Mouse (Mus musculus) neural tube, embryonic 11.5 days (tissue): ENCODE measurements around the gene Hist1h2ah. TPM values are rescaled to one million over a fixed set of nuclear protein-coding genes. Genes with fewer than 3 reads are reported as not detected.
"Not testable (repeated sequence)": the region's sequence is repeated elsewhere in the genome, so short reads cannot be mapped to it uniquely, and the experiment has no call there.

Source experiments
- ATAC-seq: fragments of 200-750 bp; cut with Nextera tagmentation; 2 replicates; pipeline ENCODE4 v1.8.0; 2017; ENCODE audit warnings: moderate number of reproducible peaks, mild to moderate bottlenecking, moderate TSS enrichment, moderate library complexity; ENCODE audit not compliant: insufficient read depth, low FRiP score, low TSS enrichment
- DNase-seq: peaks from one replicate; pipeline ENCODE4 v3.0.0-alpha.2; 2015; ENCODE audit warnings: low spot score
- H3K27ac ChIP-seq: fragments of 300-500 bp; sonication (generic); 2 replicates; pipeline ENCODE4 v1.5.1; 2014; ENCODE audit warnings: low read depth, mild to moderate bottlenecking, low read length
- H3K27me3 ChIP-seq: fragments of 300-500 bp; sonication (generic); 2 replicates; pipeline ENCODE4 v1.6.1; 2014; ENCODE audit warnings: mild to moderate bottlenecking, low read length, mixed read lengths; ENCODE audit not compliant: control insufficient read depth, insufficient read depth
- H3K36me3 ChIP-seq: fragments of 300-500 bp; sonication (generic); 2 replicates; pipeline ENCODE4 v1.6.1; 2014; ENCODE audit warnings: mild to moderate bottlenecking, low read length, moderate library complexity, mixed read lengths; ENCODE audit not compliant: control insufficient read depth, insufficient read depth
- H3K4me1 ChIP-seq: fragments of 300-500 bp; sonication (generic); 2 replicates; pipeline ENCODE4 v1.6.1; 2014; ENCODE audit warnings: low read length, mixed read lengths; ENCODE audit not compliant: control insufficient read depth, insufficient read depth
- H3K4me2 ChIP-seq: fragments of 300-500 bp; sonication (generic); 2 replicates; pipeline ENCODE4 v1.6.1; 2014; ENCODE audit warnings: low read depth, mild to moderate bottlenecking, moderate library complexity
- H3K4me3 ChIP-seq: fragments of 300-500 bp; sonication (generic); 2 replicates; pipeline ENCODE4 v1.5.1; 2014; ENCODE audit warnings: low read depth, low read length
- H3K9ac ChIP-seq: fragments of 300-500 bp; sonication (generic); 2 replicates; pipeline ENCODE4 v1.6.1; 2014; ENCODE audit warnings: mild to moderate bottlenecking, low read length
- H3K9me3 ChIP-seq: fragments of 300-500 bp; sonication (generic); 2 replicates; pipeline ENCODE4 v1.6.1; 2016; ENCODE audit warnings: low read length; ENCODE audit not compliant: control insufficient read depth
- WGBS: fragments of 180-500 bp; shearing (Covaris S2); extraction: QIAGEN DNeasy Blood & Tissue Kit; methylation state at CpG from one replicate; pipeline ENCODE4 v1.1.7; 2014; 5-methylcytosine and 5-hydroxymethylcytosine counted together
- polyA plus RNA-seq: library from polyadenylated mRNA; unstranded; fragments of >200 nt; fragmentation: Nextera tagmentation; extraction: Ambion mirVana; gene quantifications from 2 replicates; pipeline ENCODE4 v1.2.1, GENCODE M21; 2014

Gene Hist1h2ah
- polyA plus RNA-seq = 6.6 and 16.2 TPM in 2 replicates

GRCm38 (mm10) chr13:22035267-22036148 lies at the start of gene Hist1h2ah, which contains the start of gene Hist1h2bk:
Gene Hist1h2ah, minus strand, starts transcription at chr13:22035568.
Gene Hist1h2bk, plus strand, starts transcription at chr13:22035870.
- WGBS = 0% methylated on average over 21 of the region's 69 CpGs
- ATAC-seq = peak; percentile 97
- H3K4me3 ChIP-seq = peak within 1 kb of the TSS; percentile 21

DNA sequence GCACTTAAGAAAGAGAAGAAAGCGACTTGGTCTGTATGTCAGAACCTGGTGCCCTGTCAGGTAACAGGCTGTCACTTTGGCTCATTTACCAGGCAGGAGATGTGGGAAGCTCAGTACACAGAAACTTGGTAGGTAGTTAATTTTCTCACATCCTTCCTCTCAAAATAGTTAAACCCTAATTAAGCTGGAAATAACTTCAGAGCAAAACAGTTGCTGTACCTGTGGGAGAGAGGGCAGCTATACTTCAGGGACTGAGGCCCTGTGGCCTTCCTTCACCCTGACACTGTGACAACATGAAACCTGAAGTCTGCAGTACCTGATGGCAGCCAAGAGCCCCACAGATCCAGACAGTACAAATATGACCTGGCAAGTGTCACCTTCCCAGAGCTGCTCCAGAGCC lies 48.8 kb upstream of the Hist1h2ah start, which contains the start of gene Vmn1r188:
Vmn1r188 (plus strand) TSS at position 301 of the 400 bp plus-strand sequence.
- not testable (repeated sequence) for H3K4me1 ChIP-seq, H3K36me3 ChIP-seq, ATAC-seq, H3K4me3 ChIP-seq, H3K27me3 ChIP-seq, H3K4me2 ChIP-seq, H3K9ac ChIP-seq, H3K9me3 ChIP-seq, DNase-seq, H3K27ac ChIP-seq
- WGBS = 81% methylated on average over 1 of the region's 1 CpGs

More at GRCm38 (mm10) chr13:22035267-22036148, at the start of gene Hist1h2ah, which contains the start of gene Hist1h2bk:
- H3K4me2 ChIP-seq = peak within 1 kb of the TSS; percentile 66
- peak within 1 kb of the TSS; percentile 69 for H3K9ac ChIP-seq
- peak; percentile 86 for DNase-seq
- H3K27me3 ChIP-seq, H3K36me3 ChIP-seq, H3K4me1 ChIP-seq, H3K9me3 ChIP-seq: not testable (repeated sequence)
- peak within 1 kb of the TSS; percentile 75 for H3K27ac ChIP-seq

DNA sequence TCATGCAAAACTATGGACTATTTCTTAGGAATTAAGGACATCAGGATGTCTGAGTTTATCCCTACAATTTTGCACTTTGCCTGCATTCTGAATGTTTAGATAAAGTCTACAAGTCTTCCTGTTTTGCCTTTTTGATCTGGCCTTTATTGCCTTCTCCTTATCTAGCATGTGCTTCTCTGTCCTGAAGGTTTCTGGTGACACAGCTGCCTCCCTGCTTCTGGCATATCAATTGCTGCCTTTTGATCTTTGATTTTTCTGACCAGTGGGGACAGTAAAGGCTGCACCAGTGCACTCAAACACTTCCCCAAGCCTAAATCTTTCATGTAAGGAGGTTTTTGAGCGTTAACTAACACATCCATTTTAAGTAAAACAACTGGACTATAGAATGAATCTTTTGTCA lies 28.1 kb upstream of the Hist1h2ah start:
- H3K4me3 ChIP-seq = no peak overlapping the region
- no peaks in the 10 kb centered on the region for H3K4me1 ChIP-seq
- WGBS = 71% methylated on average over 1 of the region's 1 CpGs
- 0 out of 2 replicates have a peak, but pooled peaks cover 3% of the 10 kb centered on the region for H3K9me3 ChIP-seq
- no peak for ATAC-seq
- H3K4me2 ChIP-seq = no peak overlapping the region
- H3K27me3 ChIP-seq = no peaks in the 10 kb centered on the region
- no peak overlapping the region for H3K27ac ChIP-seq
- no peak overlapping the region for H3K9ac ChIP-seq
- H3K36me3 ChIP-seq = no peaks in the 10 kb centered on the region
- DNase-seq = no peak

GRCm38 (mm10) chr13:22061422-22061821 lies 26.1 kb upstream of the Hist1h2ah start:
- DNase-seq = no peak
- Histone ChIP-seq H3K9ac (no peak overlapping the region), H3K27me3 (no peaks in the 10 kb centered on the region), H3K4me2 (no peak overlapping the region), H3K36me3 (no peaks in the 10 kb centered on the region), H3K4me1 (no peaks in the 10 kb centered on the region), H3K4me3 (no peak overlapping the region), H3K27ac (no peak overlapping the region), H3K9me3 (0 out of 2 replicates have a peak, but pooled peaks cover 1% of the 10 kb centered on the region)
- WGBS = 78% methylated on average over 1 of the region's 1 CpGs
- ATAC-seq = no peak

- Histone ChIP-seq H3K4me2 (no peak overlapping the region), H3K27me3 (no peaks in the 10 kb centered on the region), H3K4me1 (no peaks in the 10 kb centered on the region), H3K9ac (no peak overlapping the region), H3K9me3 (no peaks in the 10 kb centered on the region), H3K27ac (no peak overlapping the region), H3K4me3 (no peak overlapping the region), H3K36me3 (no peaks in the 10 kb centered on the region)
- no peak for DNase-seq
- 98% methylated on average over 1 of the region's 1 CpGs for whole genome bisulfite sequencing
- ATAC-seq = no peak
Observed at GRCm38 (mm10) chr13:22053754-22054153, 18.4 kb upstream of the Hist1h2ah start.

GRCm38 (mm10) chr13:22051523-22051859 lies 16.1 kb upstream of the Hist1h2ah start:
- Histone ChIP-seq H3K4me2 (peak overlapping the region; percentile 51), H3K9ac (peak overlapping the region; percentile 50), H3K27me3 (no peaks in the 10 kb centered on the region), H3K9me3 (no peaks in the 10 kb centered on the region), H3K27ac (peak overlapping the region; percentile 68), H3K4me1 (no peaks in the 10 kb centered on the region), H3K36me3 (no peaks in the 10 kb centered on the region), H3K4me3 (peak overlapping the region; percentile 40)
- ATAC-seq (peak; percentile 30; the same call in 1 of the 2 replicates), DNase-seq (no peak)
- 17% methylated on average over 5 of the region's 5 CpGs for WGBS

DNA sequence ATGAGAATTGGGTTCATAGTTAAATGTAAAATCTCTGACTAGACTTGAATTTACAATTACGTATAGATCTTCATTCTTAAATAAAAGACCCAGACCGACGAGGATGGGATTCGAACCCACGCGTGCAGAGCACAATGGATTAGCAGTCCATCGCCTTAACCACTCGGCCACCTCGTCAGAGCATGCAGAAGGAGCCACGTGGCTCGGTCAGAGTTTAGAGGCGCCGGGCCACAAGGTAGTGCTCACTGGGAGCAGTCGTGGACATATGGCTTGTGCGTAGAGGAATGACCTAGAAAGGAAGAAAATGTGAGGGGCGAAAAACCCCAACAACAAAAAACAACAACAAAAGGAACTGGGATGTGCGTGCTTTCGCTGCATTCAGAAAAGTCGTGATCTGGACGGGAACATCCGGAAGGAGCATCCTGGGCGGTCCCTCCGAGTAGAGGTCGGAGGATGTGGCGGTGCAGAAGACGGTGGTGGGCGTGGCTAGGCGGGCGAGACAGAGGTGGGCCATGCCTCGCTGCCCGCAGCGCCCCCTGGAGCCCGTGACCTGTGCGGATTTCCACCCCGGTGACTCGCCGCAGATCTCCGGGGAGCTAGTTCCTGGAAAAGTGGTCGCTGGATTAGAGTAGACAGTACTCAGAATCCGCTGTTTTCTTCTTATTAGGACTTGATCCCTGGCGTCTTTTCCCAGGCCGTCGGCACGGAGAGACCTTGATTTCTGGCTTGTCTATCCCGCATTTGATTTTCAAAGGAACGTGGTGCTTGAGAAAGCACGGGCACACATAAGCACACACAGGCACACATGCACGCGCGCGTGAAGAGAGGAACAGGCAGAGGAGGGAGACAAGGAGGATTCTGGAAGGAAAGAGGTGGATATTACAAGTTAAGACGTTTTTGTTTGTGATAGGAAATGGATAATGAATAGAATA lies 15.5 kb upstream of the Hist1h2ah start:
- Histone ChIP-seq H3K27me3 (no peaks in the 10 kb centered on the region), H3K9me3 (no peaks in the 10 kb centered on the region), H3K4me2 (peak overlapping the region; percentile 51), H3K36me3 (no peaks in the 10 kb centered on the region), H3K4me1 (no peaks in the 10 kb centered on the region), H3K4me3 (peak overlapping the region; percentile 40), H3K9ac (peak overlapping the region; percentile 50), H3K27ac (peak overlapping the region; percentile 68)
- WGBS = under 1% methylated on average over 52 of the region's 52 CpGs
- peak; percentile 95 for ATAC-seq
- DNase-seq = peak; percentile 94

DNA sequence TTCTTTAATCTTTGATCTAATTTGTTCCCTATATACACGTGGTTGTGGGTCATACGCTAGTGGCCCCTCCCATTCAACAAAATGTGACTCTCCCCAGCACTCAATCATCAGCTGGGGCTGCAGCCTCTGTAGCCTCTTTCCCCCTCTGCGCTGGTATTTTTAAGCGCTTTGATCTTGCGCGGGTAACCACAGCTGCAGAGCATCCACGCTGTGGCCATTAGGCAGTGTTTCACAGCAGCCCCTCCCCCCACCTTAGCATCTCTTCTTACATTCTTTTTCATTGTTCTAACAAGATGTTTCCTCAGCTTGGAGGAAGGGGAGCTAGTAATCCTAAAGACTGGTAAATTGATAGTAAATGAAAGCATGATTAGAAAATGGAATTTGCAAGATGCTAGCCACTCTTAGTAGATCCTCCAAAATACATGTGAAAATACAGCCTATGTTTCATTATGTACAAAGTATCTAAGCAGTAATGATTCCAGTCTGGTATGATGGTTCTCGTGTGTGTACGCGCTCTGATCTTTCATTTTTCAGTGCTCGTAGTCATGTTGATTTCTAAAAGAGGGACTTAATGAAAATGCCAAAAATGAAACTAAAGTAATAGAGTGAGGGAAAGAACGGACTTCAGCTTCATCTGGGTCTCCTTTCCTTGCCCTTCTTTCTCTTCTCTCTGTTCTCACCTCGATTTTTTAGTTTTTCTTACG lies 14.5 kb upstream of the Hist1h2ah start:
- peak; percentile 42; the same call in 1 of the 2 replicates for ATAC-seq
- peak overlapping the region; percentile 31 for H3K4me2 ChIP-seq
- H3K4me1 ChIP-seq = no peaks in the 10 kb centered on the region
- no peak overlapping the region for H3K9ac ChIP-seq
- under 1% methylated on average over 14 of the region's 14 CpGs for WGBS
- H3K4me3 ChIP-seq = peak overlapping the region; percentile 40
- H3K9me3 ChIP-seq = no peaks in the 10 kb centered on the region
- peak overlapping the region; percentile 39 for H3K27ac ChIP-seq
- H3K36me3 ChIP-seq = no peaks in the 10 kb centered on the region
- peak; percentile 85 for DNase-seq
- H3K27me3 ChIP-seq = no peaks in the 10 kb centered on the region
